Mouse (Mus musculus) hindbrain, embryonic 16.5 days (tissue): ENCODE measurements around the gene Kdm4a. TPM values are rescaled to one million over a fixed set of nuclear protein-coding genes. Genes with fewer than 3 reads are reported as not detected.
A peak's percentile ranks its signal among the peaks of the same experiment; 100 is the strongest.

Experiments used
- ATAC-seq: fragments of 200-750 bp; cut with Nextera tagmentation; 2 replicates; pipeline ENCODE4 v1.8.0; 2017; ENCODE audit warnings: moderate TSS enrichment, moderate library complexity
- H3K27ac ChIP-seq: fragments of 300-500 bp; sonication (generic); 2 replicates; pipeline ENCODE4 v1.5.1; 2014; ENCODE audit warnings: low read depth, mild to moderate bottlenecking, control low read depth, low read length, moderate library complexity
- H3K27me3 ChIP-seq: fragments of 300-500 bp; sonication (generic); replicated peaks from 2 replicates; pipeline ENCODE4 v1.6.1; 2014; ENCODE audit warnings: low read length; ENCODE audit not compliant: control insufficient read depth, insufficient read depth
- H3K36me3 ChIP-seq: fragments of 300-500 bp; sonication (generic); 2 replicates; pipeline ENCODE4 v1.6.1; 2014; ENCODE audit warnings: mild to moderate bottlenecking, low read length, moderate library complexity, mixed read lengths; ENCODE audit not compliant: control insufficient read depth, insufficient read depth
- H3K4me1 ChIP-seq: fragments of 300-500 bp; sonication (generic); 2 replicates; pipeline ENCODE4 v1.6.1; 2014; ENCODE audit warnings: low read depth, low read length; ENCODE audit not compliant: control insufficient read depth, insufficient read depth
- H3K4me2 ChIP-seq: fragments of 300-500 bp; sonication (generic); 2 replicates; pipeline ENCODE4 v1.6.1; 2014; ENCODE audit warnings: mild to moderate bottlenecking, low read length, control low read depth, moderate library complexity
- H3K4me3 ChIP-seq: fragments of 300-500 bp; sonication (generic); 2 replicates; pipeline ENCODE4 v1.5.1; 2014; ENCODE audit warnings: mild to moderate bottlenecking, low read length, control low read depth, moderate library complexity
- H3K9ac ChIP-seq: fragments of 300-500 bp; sonication (generic); 2 replicates; pipeline ENCODE4 v1.6.1; 2014; ENCODE audit warnings: low read depth, mild to moderate bottlenecking, control low read depth, low read length, moderate library complexity
- H3K9me3 ChIP-seq: fragments of 300-500 bp; sonication (generic); 2 replicates; pipeline ENCODE4 v1.6.1; 2014; ENCODE audit warnings: mild to moderate bottlenecking, low read length, moderate library complexity; ENCODE audit not compliant: control insufficient read depth
- WGBS: fragments of 180-500 bp; shearing (Covaris S2); extraction: QIAGEN DNeasy Blood & Tissue Kit; methylation state at CpG from one replicate; pipeline ENCODE4 v1.1.7; 2014; 5-methylcytosine and 5-hydroxymethylcytosine counted together
- polyA plus RNA-seq: library from polyadenylated mRNA; unstranded; fragments of >200 nt; fragmentation: Nextera tagmentation; extraction: Ambion mirVana; gene quantifications from 2 replicates; pipeline ENCODE4 v1.2.1, GENCODE M21; 2015

Kdm4a gene
- polyA plus RNA-seq, 1 experiment from 2014 or later = 38.5 TPM

DNA sequence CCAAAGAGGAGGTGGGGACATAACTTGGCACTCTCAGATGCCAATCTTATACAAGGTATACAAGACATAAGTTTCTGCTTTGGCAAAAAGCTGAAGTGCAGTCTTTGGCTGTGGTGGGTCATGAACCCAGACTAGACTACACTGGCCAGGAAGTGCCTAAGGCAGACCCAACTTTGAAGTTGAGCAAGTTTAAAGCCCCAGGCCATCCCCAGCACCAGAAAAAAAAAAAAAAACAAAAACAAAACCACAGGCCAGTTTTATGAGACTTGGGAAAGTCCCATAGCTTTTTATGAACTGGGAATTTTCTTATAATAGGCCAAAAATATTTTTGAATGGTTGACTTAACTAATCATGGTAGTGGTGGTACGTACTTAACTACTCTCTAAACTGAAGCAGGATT, 44.4 kb downstream of the Kdm4a start:
- no peak overlapping the region; the same call in 1 of the 2 replicates for H3K27ac ChIP-seq
- 93% methylated on average over 1 of the region's 1 CpGs for WGBS
- peak overlapping the region; percentile 79; the same call in 1 of the 2 replicates for H3K9ac ChIP-seq
- peak overlapping the region; percentile 85 for H3K4me3 ChIP-seq
- ATAC-seq = no peak
- H3K4me2 ChIP-seq = peak overlapping the region; percentile 79
- no peaks in the 10 kb centered on the region for H3K27me3 ChIP-seq
- H3K36me3 ChIP-seq = peaks cover 17% of the 10 kb centered on the region
- no peaks in the 10 kb centered on the region for H3K9me3 ChIP-seq
- H3K4me1 ChIP-seq = peaks cover 15% of the 10 kb centered on the region

DNA sequence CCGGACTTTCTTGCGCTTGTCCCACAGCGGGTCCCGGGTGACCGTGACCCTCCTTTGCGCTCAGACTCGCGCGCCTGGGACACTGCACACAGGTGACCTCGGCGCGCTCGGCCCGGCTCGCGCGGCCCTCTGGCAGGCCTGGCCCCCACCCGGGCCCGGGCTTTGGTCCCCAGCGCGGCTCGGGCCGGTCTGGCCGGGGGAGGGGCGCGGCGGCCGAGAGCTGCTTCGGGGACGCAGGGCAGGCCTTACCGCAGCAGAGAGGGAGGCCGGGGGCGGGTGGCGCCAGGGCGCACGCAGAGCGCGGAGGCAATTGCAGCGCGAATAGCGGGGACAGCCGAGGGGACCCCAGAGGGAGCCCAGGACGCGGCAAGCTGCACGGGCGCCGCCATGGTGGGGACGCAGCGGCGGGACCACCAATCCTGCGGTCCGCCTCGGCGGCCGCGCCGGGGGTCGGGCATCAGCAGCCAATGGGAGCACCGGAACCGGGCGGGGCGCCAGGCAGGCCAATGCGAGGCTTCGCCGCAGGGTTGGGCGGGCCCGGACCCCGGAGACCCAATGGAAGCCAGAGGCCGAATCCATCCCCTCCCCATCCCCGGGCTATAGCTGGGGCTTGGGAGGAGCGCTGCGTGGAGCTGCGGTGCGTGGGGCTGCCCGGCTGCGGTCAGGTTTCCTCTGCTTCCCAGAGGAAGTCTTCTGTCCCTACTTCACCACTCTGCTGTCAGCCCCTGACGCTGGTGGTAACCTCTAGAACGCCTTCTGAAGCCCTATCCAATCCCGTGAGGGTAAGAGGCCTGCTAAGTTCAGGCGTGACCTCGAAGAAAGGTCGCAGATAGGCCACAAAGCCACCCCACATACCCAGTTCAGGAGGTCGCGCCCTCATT, 45.1 kb downstream of the Kdm4a start, which contains the start of gene St3gal3:
Gene St3gal3, minus strand, starts transcription at position 430 of the 881 bp plus-strand sequence.
- peak within 1 kb of the TSS; percentile 79 for H3K4me2 ChIP-seq
- ATAC-seq = peak; percentile 98
- peak within 1 kb of the TSS; percentile 79 for H3K9ac ChIP-seq
- H3K27ac ChIP-seq = peak within 1 kb of the TSS; percentile 83
- peak within 1 kb of the TSS; percentile 85 for H3K4me3 ChIP-seq
- peaks cover 13% of the 10 kb centered on the region for H3K36me3 ChIP-seq
- H3K27me3 ChIP-seq = no peaks in the 10 kb centered on the region
- 0% methylated on average over 43 of the region's 84 CpGs for WGBS
- H3K9me3 ChIP-seq = no peaks in the 10 kb centered on the region
- H3K4me1 ChIP-seq = peaks cover 15% of the 10 kb centered on the region

DNA sequence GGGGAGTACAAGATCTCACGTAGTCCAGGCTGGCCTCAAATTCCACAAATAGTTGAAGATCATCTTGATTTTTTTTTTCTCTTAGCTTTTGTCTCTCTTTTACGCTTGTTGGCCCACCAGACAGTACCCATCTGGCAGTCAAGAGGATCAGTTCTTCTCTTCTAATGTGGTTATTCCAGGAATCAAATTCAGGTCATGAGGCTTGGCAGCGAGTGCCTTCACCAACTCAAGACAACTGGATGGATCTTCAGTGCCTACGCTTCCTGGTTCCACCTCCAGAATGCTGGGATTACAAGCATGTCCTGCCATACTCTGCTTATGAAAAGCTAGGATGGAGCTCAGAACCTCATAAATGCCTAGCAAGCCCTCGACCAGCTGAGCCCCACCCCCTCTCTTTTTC, 48.5 kb downstream of the Kdm4a start:
- no peak for ATAC-seq
- H3K27ac ChIP-seq = no peak overlapping the region
- H3K36me3 ChIP-seq = no peaks in the 10 kb centered on the region
- no peaks in the 10 kb centered on the region for H3K27me3 ChIP-seq
- peaks cover 15% of the 10 kb centered on the region for H3K4me1 ChIP-seq
- no peak overlapping the region for H3K4me3 ChIP-seq
- H3K4me2 ChIP-seq = no peak overlapping the region
- H3K9me3 ChIP-seq = no peaks in the 10 kb centered on the region
- WGBS = 91% methylated on average over 5 of the region's 5 CpGs
- H3K9ac ChIP-seq = no peak overlapping the region

DNA sequence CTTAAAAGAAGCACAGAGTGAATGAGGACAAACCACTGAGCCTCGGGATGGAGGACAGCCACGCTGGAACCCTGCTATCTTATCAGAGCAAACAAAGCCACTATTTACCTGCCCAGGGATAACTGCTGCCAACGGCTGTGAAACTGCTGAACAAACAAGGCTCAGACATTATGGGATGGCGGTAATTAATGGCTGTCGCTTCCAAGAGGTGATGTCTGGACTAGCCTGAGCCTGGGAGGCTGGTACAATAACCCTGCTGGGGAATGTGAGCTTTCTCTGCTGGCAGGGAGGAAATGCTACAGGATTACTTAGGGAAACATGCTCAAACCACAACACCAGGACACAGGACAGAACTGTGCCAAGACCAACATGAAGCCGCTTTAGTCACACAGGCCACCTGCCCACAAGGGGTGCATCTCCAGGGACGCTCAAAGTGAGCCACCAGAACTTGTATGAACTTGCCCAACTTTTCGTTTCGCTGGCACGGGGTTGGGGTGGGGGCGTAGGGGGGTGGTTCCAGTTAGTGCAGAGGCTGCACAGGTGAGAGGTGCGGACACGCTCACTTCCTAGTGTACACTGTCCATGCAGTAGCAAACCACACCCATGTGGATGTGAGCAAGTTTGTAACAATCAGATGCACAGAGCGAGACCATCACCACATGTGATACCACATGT, 56.7 kb downstream of the Kdm4a start:
- WGBS = 89% methylated on average over 14 of the region's 14 CpGs
- H3K36me3 ChIP-seq = no peaks in the 10 kb centered on the region
- no peak overlapping the region for H3K9ac ChIP-seq
- peaks cover 3% of the 10 kb centered on the region; the same call in 1 of the 2 replicates for H3K4me1 ChIP-seq
- H3K27me3 ChIP-seq = no peaks in the 10 kb centered on the region
- H3K9me3 ChIP-seq = no peaks in the 10 kb centered on the region
- H3K4me2 ChIP-seq = no peak overlapping the region
- ATAC-seq = no peak
- H3K4me3 ChIP-seq = no peak overlapping the region
- H3K27ac ChIP-seq = no peak overlapping the region

DNA sequence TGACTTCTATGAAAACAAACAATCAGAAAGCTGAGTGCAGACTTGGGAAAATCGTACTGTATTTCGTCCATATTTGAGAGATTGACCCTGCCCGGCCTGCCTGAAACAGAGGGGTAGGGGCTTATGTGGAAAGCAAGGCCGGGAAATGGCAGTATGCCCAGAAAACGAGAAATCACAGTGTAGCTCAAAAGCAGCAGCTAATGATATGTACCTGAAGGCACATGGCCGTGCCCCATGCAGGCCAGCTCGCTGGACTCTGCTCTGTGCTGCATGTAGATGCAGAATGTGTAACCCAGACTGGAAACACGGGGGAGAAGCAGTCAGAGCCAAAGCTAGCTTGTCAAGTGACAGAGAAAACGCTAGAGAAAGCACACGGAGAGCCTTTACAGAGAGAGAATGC, 57.8 kb downstream of the Kdm4a start:
- H3K4me3 ChIP-seq = no peak overlapping the region
- no peaks in the 10 kb centered on the region for H3K27me3 ChIP-seq
- H3K36me3 ChIP-seq = no peaks in the 10 kb centered on the region
- no peak for ATAC-seq
- H3K9me3 ChIP-seq = no peaks in the 10 kb centered on the region
- H3K4me2 ChIP-seq = no peak overlapping the region
- 78% methylated on average over 10 of the region's 10 CpGs for WGBS
- no peak overlapping the region for H3K27ac ChIP-seq
- H3K9ac ChIP-seq = no peak overlapping the region
- H3K4me1 ChIP-seq = peaks cover 3% of the 10 kb centered on the region; the same call in 1 of the 2 replicates

DNA sequence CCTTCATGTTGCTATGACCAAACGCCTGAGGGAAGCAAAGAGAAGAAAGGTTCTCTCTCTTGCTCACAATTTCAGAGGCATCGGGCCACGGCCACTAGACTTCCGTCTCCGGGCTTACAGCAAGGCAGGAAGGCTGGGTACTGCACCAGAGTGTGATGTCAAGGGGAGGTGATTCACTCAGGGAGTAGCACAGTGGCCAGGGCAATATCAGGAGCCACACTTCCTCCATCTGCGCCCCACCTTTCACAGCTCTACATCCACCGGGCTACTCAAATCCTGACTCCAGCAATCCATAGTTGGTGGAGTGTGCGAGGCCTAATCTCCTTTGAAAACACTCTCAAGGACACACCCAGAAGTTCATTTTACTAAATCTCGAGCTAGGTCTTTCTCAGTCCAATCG, 62.3 kb downstream of the Kdm4a start:
- Histone ChIP-seq H3K9me3 (no peaks in the 10 kb centered on the region), H3K27me3 (no peaks in the 10 kb centered on the region), H3K4me1 (peaks cover 3% of the 10 kb centered on the region; the same call in 1 of the 2 replicates), H3K4me3 (no peak overlapping the region), H3K27ac (no peak overlapping the region), H3K9ac (no peak overlapping the region), H3K36me3 (no peaks in the 10 kb centered on the region), H3K4me2 (no peak overlapping the region)
- no peak for ATAC-seq
- WGBS = 97% methylated on average over 10 of the region's 10 CpGs

DNA sequence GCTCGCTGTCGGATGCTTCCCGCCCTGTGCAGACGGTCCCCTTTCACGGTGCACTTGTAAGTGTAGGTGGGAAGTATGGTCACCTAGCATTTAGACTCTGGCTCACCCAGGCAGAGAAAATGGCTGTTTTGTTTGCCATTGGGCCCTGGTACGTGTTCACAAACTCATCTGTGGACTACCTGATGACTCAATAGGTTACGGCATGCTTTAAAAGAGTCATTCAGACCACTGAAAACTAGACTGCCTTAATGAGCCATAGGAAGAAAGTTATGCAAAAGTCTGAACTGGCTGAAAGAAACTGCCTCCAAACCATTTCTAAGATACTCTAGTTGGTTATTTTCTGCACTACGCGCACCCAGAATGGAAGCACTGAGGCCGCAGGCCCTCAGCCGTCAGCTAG, 63.7 kb downstream of the Kdm4a start:
- 95% methylated on average over 11 of the region's 11 CpGs for WGBS
- Histone ChIP-seq H3K27ac (no peak overlapping the region), H3K27me3 (no peaks in the 10 kb centered on the region), H3K4me1 (no peaks in the 10 kb centered on the region), H3K4me2 (no peak overlapping the region), H3K36me3 (no peaks in the 10 kb centered on the region), H3K4me3 (no peak overlapping the region), H3K9me3 (no peaks in the 10 kb centered on the region), H3K9ac (no peak overlapping the region)
- no peak for ATAC-seq

DNA sequence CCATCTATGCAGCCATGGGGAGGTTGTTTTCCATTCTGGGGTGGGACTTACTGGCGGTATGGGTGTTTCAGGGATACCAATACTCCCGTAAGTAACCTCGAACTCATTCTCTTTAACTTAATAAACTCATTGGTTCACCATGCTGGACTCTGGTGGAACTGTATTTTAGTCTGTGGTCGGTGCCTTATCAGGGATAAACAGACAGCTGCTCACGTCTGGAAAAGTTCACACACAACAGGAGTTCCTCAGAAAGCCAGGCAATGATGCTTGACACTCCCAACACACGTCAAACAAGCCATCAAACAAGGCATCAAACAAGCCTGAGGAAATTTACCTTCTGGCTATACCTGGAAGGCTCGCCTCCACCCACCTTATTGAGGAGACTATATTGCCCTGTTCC, 64.7 kb downstream of the Kdm4a start:
- Histone ChIP-seq H3K4me2 (no peak overlapping the region), H3K9me3 (no peaks in the 10 kb centered on the region), H3K4me3 (no peak overlapping the region), H3K4me1 (no peaks in the 10 kb centered on the region), H3K36me3 (no peaks in the 10 kb centered on the region), H3K9ac (no peak overlapping the region), H3K27ac (no peak overlapping the region), H3K27me3 (no peaks in the 10 kb centered on the region)
- WGBS = 93% methylated on average over 7 of the region's 7 CpGs
- ATAC-seq = no peak

DNA sequence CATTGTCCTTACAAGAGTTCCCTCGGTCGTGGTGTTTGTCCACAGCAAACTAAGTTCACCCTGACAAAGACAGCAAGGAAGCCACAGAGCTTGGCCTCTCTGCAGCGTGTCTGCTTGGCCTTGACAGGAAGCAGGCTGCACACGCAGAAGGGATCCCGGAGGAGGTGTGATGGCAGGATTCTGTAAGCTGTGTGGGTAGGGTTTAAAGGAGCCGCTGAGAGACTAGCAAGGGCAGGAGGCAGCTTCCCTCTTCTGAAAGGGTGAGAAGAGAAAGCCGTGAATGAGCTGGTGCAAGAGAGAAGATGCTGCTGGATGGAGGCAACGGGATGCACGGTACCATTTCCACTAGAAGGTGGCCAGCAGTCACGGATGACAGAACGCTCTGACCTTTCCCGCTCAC, 67.2 kb downstream of the Kdm4a start:
- H3K9me3 ChIP-seq = no peaks in the 10 kb centered on the region
- 80% methylated on average over 12 of the region's 12 CpGs for WGBS
- H3K27ac ChIP-seq = no peak overlapping the region
- no peak overlapping the region for H3K4me3 ChIP-seq
- no peak overlapping the region for H3K9ac ChIP-seq
- no peaks in the 10 kb centered on the region for H3K4me1 ChIP-seq
- H3K27me3 ChIP-seq = no peaks in the 10 kb centered on the region
- no peak for ATAC-seq
- no peak overlapping the region for H3K4me2 ChIP-seq
- H3K36me3 ChIP-seq = no peaks in the 10 kb centered on the region
